ENCODE assay signal across 9 mouse cellular contexts in the genomic region with DNA sequence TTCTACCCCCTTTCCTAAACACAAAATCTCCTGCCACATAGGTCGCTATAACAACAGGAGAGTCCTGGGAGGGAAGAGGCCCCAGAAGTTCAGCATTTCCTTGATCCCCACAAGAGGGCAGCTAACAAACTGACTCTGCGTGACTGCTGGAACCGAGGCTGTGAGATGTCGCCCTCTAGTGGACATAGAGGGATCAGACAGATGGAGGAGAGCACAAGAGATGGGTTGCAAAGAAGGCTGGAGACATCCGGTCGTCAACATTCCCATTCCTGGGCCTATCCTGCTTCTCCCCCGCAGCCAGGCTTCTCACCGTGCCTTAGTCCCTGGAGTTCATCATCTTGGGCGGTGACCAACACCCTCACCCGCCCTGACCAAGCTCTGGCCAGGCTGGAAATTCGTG. TPM values are rescaled to one million over a fixed set of nuclear protein-coding genes. Genes with fewer than 3 reads are reported as not detected.
DNase-seq lines count a peak whose midpoint lies in the region; ATAC-seq lines count a peak whose summit lies in the region.
"Had no signal": no experiment of that assay in that cellular context is flagged by ENCODE, and none has a peak within 500 bp of the region (broad histone marks: within the 10 kb centered on the region; RNA-seq: fewer than 3 reads in every experiment).

No protein-coding gene starts in this region.

- H3K27ac ChIP-seq in heart, embryonic 14.5 days (replicated peaks in 1 of 2; ENCODE audit: control insufficient read depth in 1 of 2, insufficient read depth in 1 of 2, low read depth in 2 of 2, low read length in 2 of 2): no peak overlapping the region
- no peak overlapping the region for H3K27ac ChIP-seq in liver, embryonic 13.5 days
- no peak overlapping the region for H3K27ac ChIP-seq in stomach, embryonic 14.5 days (ENCODE audit: low read length)
- H3K27ac ChIP-seq: embryonic facial prominence, embryonic 15.5 days had no signal

- WGBS in heart, embryonic 14.5 days: 11% methylated on average over 11 of the region's 11 CpGs
- WGBS in liver, embryonic 13.5 days (ENCODE audit: insufficient replicate concordance): 9% methylated on average over 11 of the region's 11 CpGs
- WGBS in stomach, embryonic 14.5 days: 23% methylated on average over 11 of the region's 11 CpGs

- H3K9me3 ChIP-seq in heart, embryonic 14.5 days (ENCODE audit: control insufficient read depth, low read length): no peaks in the 10 kb centered on the region
- no peaks in the 10 kb centered on the region for H3K9me3 ChIP-seq in liver, embryonic 13.5 days (replicated peaks)
- H3K9me3 ChIP-seq in stomach, embryonic 14.5 days (ENCODE audit: control insufficient read depth, low read depth, low read length): no peaks in the 10 kb centered on the region
- H3K9me3 ChIP-seq: embryonic facial prominence, embryonic 15.5 days had no signal

- no peaks in the 10 kb centered on the region for H3K27me3 ChIP-seq in heart, embryonic 14.5 days (ENCODE audit: control insufficient read depth, insufficient read depth, low read length)
- H3K27me3 ChIP-seq in liver, embryonic 13.5 days: no peaks in the 10 kb centered on the region
- no peaks in the 10 kb centered on the region for H3K27me3 ChIP-seq in stomach, embryonic 14.5 days (ENCODE audit: control insufficient read depth, insufficient read depth, low read length)
- H3K27me3 ChIP-seq: embryonic facial prominence, embryonic 15.5 days had no signal

- H3K4me2 ChIP-seq in heart, embryonic 14.5 days (ENCODE audit: low read length): no peak overlapping the region
- H3K4me2 ChIP-seq in liver, embryonic 13.5 days: no peak overlapping the region
- H3K4me2 ChIP-seq in stomach, embryonic 14.5 days (replicated peaks; ENCODE audit: low read depth, low read length): no peak overlapping the region
- H3K4me2 ChIP-seq: embryonic facial prominence, embryonic 15.5 days had no signal

- H3K4me1 ChIP-seq in heart, embryonic 14.5 days (ENCODE audit: control insufficient read depth in 2 of 2, insufficient read depth in 2 of 2, low read length in 2 of 2): peaks cover 0 to 6% of the 10 kb centered on the region in 2 experiments; a peak in 1 of 4 replicates
- H3K4me1 ChIP-seq in liver, embryonic 13.5 days (replicated peaks): 0 out of 2 replicates have a peak, but pooled peaks cover 3% of the 10 kb centered on the region
- no peaks in the 10 kb centered on the region for H3K4me1 ChIP-seq in stomach, embryonic 14.5 days (ENCODE audit: control insufficient read depth, insufficient read depth, low read length)
- H3K4me1 ChIP-seq: embryonic facial prominence, embryonic 15.5 days had no signal

- H3K36me3 ChIP-seq in heart, embryonic 14.5 days (ENCODE audit: control insufficient read depth, insufficient read depth, low read length): no peaks in the 10 kb centered on the region
- no peaks in the 10 kb centered on the region for H3K36me3 ChIP-seq in liver, embryonic 13.5 days
- no peaks in the 10 kb centered on the region for H3K36me3 ChIP-seq in stomach, embryonic 14.5 days (ENCODE audit: control insufficient read depth, insufficient read depth, low read length)
- H3K36me3 ChIP-seq: embryonic facial prominence, embryonic 15.5 days had no signal

- H3K4me3 ChIP-seq in heart, embryonic 14.5 days (ENCODE audit: control insufficient read depth in 1 of 2, insufficient read depth in 1 of 2, low read depth in 1 of 2, low read length in 2 of 2): no peak overlapping the region
- no peak overlapping the region for H3K4me3 ChIP-seq in liver, embryonic 13.5 days (replicated peaks)
- H3K4me3 ChIP-seq in stomach, embryonic 14.5 days (ENCODE audit: low read depth, low read length): no peak overlapping the region
- H3K4me3 ChIP-seq: embryonic facial prominence, embryonic 15.5 days had no signal

- ATAC-seq in heart, embryonic 14.5 days (ENCODE audit: insufficient number of reproducible peaks, insufficient read depth, low FRiP score, low read depth): peak; percentile 69; the same call in 1 of the 2 replicates
- peak; percentile 71 for ATAC-seq in liver, embryonic 13.5 days (ENCODE audit: low read depth)
- peak; percentile 28; the same call in 1 of the 2 replicates for ATAC-seq in stomach, embryonic 14.5 days (ENCODE audit: insufficient number of reproducible peaks, insufficient read depth, low FRiP score, low read depth)

- no peak overlapping the region for H3K9ac ChIP-seq in heart, embryonic 14.5 days (ENCODE audit: low read length)
- H3K9ac ChIP-seq in liver, embryonic 13.5 days: no peak overlapping the region
- H3K9ac ChIP-seq in stomach, embryonic 14.5 days (replicated peaks; ENCODE audit: low read depth, low read length): no peak overlapping the region
- H3K9ac ChIP-seq: embryonic facial prominence, embryonic 15.5 days had no signal

- DNase-seq in CD4-positive, CD25-positive, alpha-beta regulatory T cell, adult 2 months (ENCODE audit: low read depth, low spot score): peak; percentile 90
- peak; percentile 93 for DNase-seq in brain, adult 2 months (ENCODE audit: low read depth, low spot score)
- DNase-seq in fibroblast of lung, adult 2 months (ENCODE audit: low read depth): peak; percentile 71
- DNase-seq in kidney, postnatal 10 days: peak; percentile 80
- DNase-seq in liver, embryonic 13.5 days: peak; percentile 41
- DNase-seq in naive thymus-derived CD4-positive, alpha-beta T cell, adult 2 months (ENCODE audit: low read depth): peak; percentile 86

RNA-seq across cellular contexts. Expression of gene Rhob, which starts 47.5 kb away (rescaled TPM):
- 50.6 and 56.1 TPM in 2 replicates for polyA plus RNA-seq in heart, embryonic 14.5 days (2014; fragmentation: Nextera tagmentation; extraction: Ambion mirVana)
- 6.0 and 7.1 TPM in 2 replicates for polyA plus RNA-seq in liver, embryonic 13.5 days (2015; fragmentation: Nextera tagmentation; extraction: Ambion mirVana)
- 52.8 and 58.5 TPM in 2 replicates for polyA plus RNA-seq in stomach, embryonic 14.5 days (2014; fragmentation: Nextera tagmentation; extraction: Ambion mirVana)

RNA-seq across cellular contexts. Expression of gene Slc7a15, which starts 51.5 kb away (rescaled TPM):
- polyA plus RNA-seq in heart, embryonic 14.5 days (2014; fragmentation: Nextera tagmentation; extraction: Ambion mirVana): not detected in 2 replicates
- not detected in 2 replicates for polyA plus RNA-seq in liver, embryonic 13.5 days (2015; fragmentation: Nextera tagmentation; extraction: Ambion mirVana)
- not detected in 2 replicates for polyA plus RNA-seq in stomach, embryonic 14.5 days (2014; fragmentation: Nextera tagmentation; extraction: Ambion mirVana)
- polyA plus RNA-seq: embryonic facial prominence, embryonic 15.5 days had no signal

Comparison
In these comparisons a context has a peak if more than half of its experiments do, and no peak if none do; other contexts are left out.
1. DNase-seq: peak in every context shown above with its lines; median percentile 93 in brain, adult 2 months; 90 in CD4-positive, CD25-positive, alpha-beta regulatory T cell, adult 2 months; 86 in naive thymus-derived CD4-positive, alpha-beta T cell, adult 2 months; 80 in kidney, postnatal 10 days; 71 in fibroblast of lung, adult 2 months; 41 in liver, embryonic 13.5 days.